In the genomic region with DNA sequence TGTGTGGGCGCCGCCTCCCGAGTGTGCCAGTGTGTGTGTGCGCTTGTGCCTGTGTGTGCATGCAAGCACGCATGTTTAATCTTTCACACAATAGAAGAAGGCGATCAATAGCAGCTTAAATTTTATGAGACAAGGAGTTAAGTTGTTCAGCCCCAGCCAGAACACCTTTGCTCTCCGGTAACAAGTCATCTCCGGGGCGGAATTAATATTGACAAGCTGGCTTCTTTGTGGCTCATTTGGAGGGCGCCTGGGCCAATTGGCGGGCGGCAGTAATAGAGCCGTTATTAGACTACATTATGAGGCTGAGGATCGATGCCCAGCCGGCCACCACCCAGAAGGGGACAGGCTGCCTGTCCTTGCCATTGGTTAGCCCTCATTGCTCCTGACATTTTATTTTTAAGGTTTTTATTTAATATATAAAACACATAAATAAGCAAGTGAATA, we compare ENCODE assay signal across 14 mouse cellular contexts.
DNase-seq lines count a peak whose midpoint lies in the region; ATAC-seq lines count a peak whose summit lies in the region.
"Had no signal": no experiment of that assay in that cellular context is flagged by ENCODE, and none has a peak within 500 bp of the region (broad histone marks: within the 10 kb centered on the region; RNA-seq: fewer than 3 reads in every experiment).

No protein-coding gene starts in this region.

- H3K36me3 ChIP-seq in intestine, embryonic 14.5 days (ENCODE audit: control insufficient read depth, insufficient read depth, low read length), result no peaks in the 10 kb centered on the region
- no peaks in the 10 kb centered on the region for H3K36me3 ChIP-seq in intestine, embryonic 16.5 days (ENCODE audit: control insufficient read depth, insufficient read depth, low read length)
- H3K36me3 ChIP-seq in hindbrain, embryonic 10.5 days, result no peaks in the 10 kb centered on the region
- H3K36me3 ChIP-seq in midbrain, embryonic 16.5 days (ENCODE audit: control insufficient read depth, insufficient read depth, low read length), result no peaks in the 10 kb centered on the region
- H3K36me3 ChIP-seq: embryonic facial prominence, embryonic 15.5 days had no signal

- no peaks in the 10 kb centered on the region for H3K4me1 ChIP-seq in intestine, embryonic 14.5 days (replicated peaks; ENCODE audit: control insufficient read depth, insufficient read depth, low read length)
- no peaks in the 10 kb centered on the region for H3K4me1 ChIP-seq in intestine, embryonic 16.5 days (ENCODE audit: control insufficient read depth, insufficient read depth, low read length)
- H3K4me1 ChIP-seq in hindbrain, embryonic 10.5 days (replicated peaks), result peaks cover 21% of the 10 kb centered on the region
- peaks cover 16% of the 10 kb centered on the region; the same call in 1 of the 2 replicates for H3K4me1 ChIP-seq in midbrain, embryonic 16.5 days (ENCODE audit: control insufficient read depth, insufficient read depth, low read length)
- H3K4me1 ChIP-seq: embryonic facial prominence, embryonic 15.5 days had no signal

- ATAC-seq in intestine, embryonic 14.5 days (replicated peaks; ENCODE audit: low FRiP score, low TSS enrichment, low read depth), result no peak
- no peak for ATAC-seq in intestine, embryonic 16.5 days
- peak; percentile 66 for ATAC-seq in midbrain, embryonic 16.5 days

- H3K9ac ChIP-seq in intestine, embryonic 14.5 days (ENCODE audit: low read length), result no peak overlapping the region
- no peak overlapping the region for H3K9ac ChIP-seq in intestine, embryonic 16.5 days (ENCODE audit: low read depth, low read length)
- H3K9ac ChIP-seq in midbrain, embryonic 16.5 days (ENCODE audit: low read depth, low read length), result peak overlapping the region; percentile 56
- H3K9ac ChIP-seq: embryonic facial prominence, embryonic 15.5 days; liver, embryonic 14.5 days had no signal

- H3K4me2 ChIP-seq in intestine, embryonic 14.5 days (ENCODE audit: low read length), result peak overlapping the region; percentile 16; the same call in 1 of the 2 replicates
- no peak overlapping the region; the same call in 1 of the 2 replicates for H3K4me2 ChIP-seq in intestine, embryonic 16.5 days (ENCODE audit: low read depth, low read length)
- peak overlapping the region; percentile 58 for H3K4me2 ChIP-seq in midbrain, embryonic 16.5 days (ENCODE audit: low read length)
- H3K4me2 ChIP-seq: embryonic facial prominence, embryonic 15.5 days had no signal

- H3K9me3 ChIP-seq in intestine, embryonic 14.5 days (ENCODE audit: control insufficient read depth, low read length), result no peaks in the 10 kb centered on the region
- H3K9me3 ChIP-seq in intestine, embryonic 16.5 days (ENCODE audit: control insufficient read depth, low read length), result no peaks in the 10 kb centered on the region
- H3K9me3 ChIP-seq in hindbrain, embryonic 10.5 days, result no peaks in the 10 kb centered on the region
- H3K9me3 ChIP-seq in midbrain, embryonic 16.5 days (replicated peaks; ENCODE audit: control insufficient read depth, low read length, poor library complexity, severe bottlenecking), result no peaks in the 10 kb centered on the region
- H3K9me3 ChIP-seq: embryonic facial prominence, embryonic 15.5 days had no signal

- H3K27ac ChIP-seq in intestine, embryonic 14.5 days (ENCODE audit: low read depth), result no peak overlapping the region
- no peak overlapping the region for H3K27ac ChIP-seq in intestine, embryonic 16.5 days (ENCODE audit: low read length)
- H3K27ac ChIP-seq in hindbrain, embryonic 10.5 days, result no peak overlapping the region
- peak overlapping the region; percentile 76 for H3K27ac ChIP-seq in midbrain, embryonic 16.5 days (ENCODE audit: low read length)
- H3K27ac ChIP-seq: embryonic facial prominence, embryonic 15.5 days; heart, adult 2 months; liver, embryonic 14.5 days had no signal

- no peak overlapping the region for H3K4me3 ChIP-seq in intestine, embryonic 14.5 days (ENCODE audit: low read depth, low read length)
- H3K4me3 ChIP-seq in intestine, embryonic 16.5 days (ENCODE audit: low read length), result no peak overlapping the region
- H3K4me3 ChIP-seq in hindbrain, embryonic 10.5 days, result no peak overlapping the region
- peak overlapping the region; percentile 32 for H3K4me3 ChIP-seq in midbrain, embryonic 16.5 days (ENCODE audit: low read depth, low read length)
- H3K4me3 ChIP-seq: embryonic facial prominence, embryonic 15.5 days; heart, adult 2 months; myocyte had no signal

- DNase-seq in intestine, embryonic 14.5 days (ENCODE audit: low spot score), result no peak
- DNase-seq in MN1 (ENCODE audit: low spot score), result peak; percentile 7
- peak; percentile 22 for DNase-seq in hindbrain, embryonic 10.5 days (ENCODE audit: low spot score)
- DNase-seq in ovary, adult 18-20 months (ENCODE audit: low spot score), result no peak
- no peak for DNase-seq in B cell, adult 2 months
- DNase-seq in lung, postnatal 10 days, result no peak
- DNase-seq: adrenal gland, postnatal 36 days; heart, adult 2 months; kidney, adult 11 months had no signal

- WGBS in intestine, embryonic 14.5 days, result 62% methylated on average over 15 of the region's 15 CpGs
- 51% methylated on average over 15 of the region's 15 CpGs for WGBS in intestine, embryonic 16.5 days
- WGBS in hindbrain, embryonic 10.5 days, result 79% methylated on average over 15 of the region's 15 CpGs
- 17% methylated on average over 15 of the region's 15 CpGs for WGBS in midbrain, embryonic 16.5 days

- no peaks in the 10 kb centered on the region for H3K27me3 ChIP-seq in intestine, embryonic 14.5 days (replicated peaks; ENCODE audit: control insufficient read depth, insufficient read depth, low read length)
- no peaks in the 10 kb centered on the region for H3K27me3 ChIP-seq in intestine, embryonic 16.5 days (replicated peaks; ENCODE audit: control insufficient read depth, insufficient read depth, low read length)
- peaks cover 17% of the 10 kb centered on the region for H3K27me3 ChIP-seq in hindbrain, embryonic 10.5 days (ENCODE audit: insufficient read depth, poor library complexity, severe bottlenecking)
- peaks cover 2% of the 10 kb centered on the region; the same call in 1 of the 2 replicates for H3K27me3 ChIP-seq in midbrain, embryonic 16.5 days (ENCODE audit: control insufficient read depth, insufficient read depth, low read depth, low read length)
- H3K27me3 ChIP-seq: embryonic facial prominence, embryonic 15.5 days had no signal

Comparison
In these comparisons a context has a peak if more than half of its experiments do, and no peak if none do; other contexts are left out.
1. DNase-seq: peak in MN1 (single experiment) and hindbrain, embryonic 10.5 days (single experiment); none in intestine, embryonic 14.5 days (single experiment), ovary, adult 18-20 months (single experiment), B cell, adult 2 months (0 of 2) and lung, postnatal 10 days (single experiment).